Mouse (Mus musculus): ENCODE data around the gene Pakap.

Pakap gene

GRCm38 (mm10) chr4:57915216-57915965 is 347.4 kb downstream of the Pakap start:
- peak; percentile 57 for DNase-seq (ENCODE audit: low read depth)

- peak; percentile 49 for DNase-seq (ENCODE audit: low read depth)
These were observed 348.3 kb downstream of the Pakap start, which contains the start of gene D630039A03Rik for GRCm38 (mm10) chr4:57916201-57916661. D630039A03Rik (minus strand) TSS chr4:57916297.

- DNase-seq (ENCODE audit: low read depth): no peak
These were observed 348.7 kb downstream of the Pakap start for GRCm38 (mm10) chr4:57916711-57917110.

DNA sequence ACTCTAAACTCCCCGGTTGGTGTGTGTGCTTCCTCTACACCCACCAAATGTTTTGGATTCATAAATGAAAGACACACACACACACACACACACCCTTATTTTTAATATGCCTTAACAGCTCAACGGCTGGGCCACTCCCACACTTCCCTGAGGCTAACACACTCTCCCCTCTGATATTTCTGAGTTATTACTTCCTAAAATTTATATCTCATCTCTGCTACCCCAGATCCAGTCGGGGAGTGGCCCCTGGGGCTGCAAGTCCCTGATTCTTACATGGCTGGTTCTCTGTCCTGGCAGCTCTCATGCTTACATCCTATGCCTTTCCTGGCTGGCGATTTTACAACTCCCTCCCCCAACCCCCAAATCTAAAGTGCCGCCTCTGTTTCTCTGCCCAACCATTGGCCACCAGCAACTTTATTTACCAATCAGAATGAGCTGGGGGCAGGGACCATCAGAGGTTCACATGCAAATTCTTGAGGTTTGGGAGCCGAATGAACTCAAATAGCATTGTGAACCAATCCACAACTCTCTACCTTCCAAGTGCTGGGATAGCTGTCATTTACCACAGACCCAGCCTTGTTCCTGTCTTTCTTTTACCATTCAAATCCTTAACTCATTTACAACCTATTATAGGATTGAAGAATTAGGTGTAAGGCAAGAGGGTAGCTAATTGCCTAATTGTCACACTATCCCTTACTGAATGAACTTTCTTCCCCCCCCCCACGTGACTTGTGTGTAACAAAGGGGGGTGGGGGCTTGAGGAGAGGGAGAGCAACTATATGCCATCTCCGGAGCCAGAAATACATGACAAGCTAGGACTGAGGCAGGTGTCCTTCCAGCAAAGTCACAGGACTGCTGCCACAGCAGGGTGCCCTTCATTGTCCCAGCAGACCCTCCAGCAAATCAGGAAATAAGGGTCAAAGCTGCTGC is 351.8 kb downstream of the Pakap start:
- DNase-seq (ENCODE audit: low read depth): no peak

- DNase-seq (ENCODE audit: low read depth): no peak
These were observed 352.5 kb downstream of the Pakap start for GRCm38 (mm10) chr4:57920522-57920921.

- DNase-seq (ENCODE audit: low read depth): no peak
These were observed 354.2 kb downstream of the Pakap start for GRCm38 (mm10) chr4:57922171-57922570.

DNA sequence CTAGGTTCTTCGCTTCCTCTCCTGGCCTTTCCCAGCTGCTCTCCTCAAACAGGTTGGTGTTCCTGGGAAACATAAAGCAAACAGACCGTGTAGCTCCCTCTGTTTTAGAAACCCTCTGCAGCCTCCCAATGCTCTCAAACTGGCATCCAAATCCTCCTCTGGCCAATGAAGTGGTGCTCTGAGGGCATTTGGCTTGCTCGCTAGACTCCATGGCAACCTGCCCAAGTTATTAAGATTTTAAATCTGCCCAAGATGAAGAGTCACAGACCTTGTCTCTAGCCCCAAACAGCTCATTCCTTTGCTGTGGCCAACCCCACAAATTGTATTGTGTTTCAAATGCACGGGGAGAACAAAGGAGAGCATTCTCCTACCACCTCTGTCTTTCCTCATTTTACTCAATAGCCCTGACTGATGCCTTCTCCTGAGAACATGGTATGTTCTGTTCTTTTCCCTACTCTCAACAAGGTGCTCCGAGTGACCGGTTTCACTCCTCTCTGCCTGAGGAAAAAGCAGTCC is 356.6 kb downstream of the Pakap start:
- DNase-seq (ENCODE audit: low read depth): no peak

DNA sequence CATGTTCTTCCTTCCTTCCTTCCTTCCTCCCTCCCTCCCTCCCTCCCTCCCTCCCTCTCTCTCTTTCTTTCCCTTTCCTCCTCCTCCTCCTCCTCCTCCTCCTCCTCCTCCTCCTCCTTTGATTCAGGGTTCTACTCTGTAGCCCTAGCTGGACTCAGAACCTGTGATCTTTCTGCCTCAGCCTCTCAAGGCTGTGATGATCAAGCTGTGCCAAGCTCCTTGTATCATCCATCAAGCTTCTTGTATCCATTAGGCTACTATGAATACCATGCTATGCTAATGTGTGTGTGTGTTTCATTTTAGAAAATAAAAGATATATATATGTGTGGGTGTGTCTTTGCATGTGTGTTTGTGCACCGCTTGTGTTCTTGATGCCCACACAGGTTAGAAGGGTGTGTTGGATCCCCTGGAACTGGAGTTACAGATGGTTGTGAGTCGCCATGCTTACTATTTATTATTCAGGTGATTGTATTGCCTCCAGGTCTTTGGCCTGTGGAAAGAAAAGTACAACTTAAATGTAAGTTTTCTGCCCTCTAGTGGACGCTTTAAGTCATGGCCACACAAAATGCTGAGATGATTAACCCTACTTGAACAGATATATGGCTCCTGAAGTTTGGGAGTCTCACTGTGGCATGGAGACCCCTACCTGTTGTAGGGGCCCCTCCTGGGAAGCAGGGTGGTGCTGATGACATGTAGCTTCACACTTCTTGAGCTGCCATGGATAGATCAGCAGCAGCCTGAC is 359.7 kb downstream of the Pakap start:
- peak; percentile 66 for DNase-seq (ENCODE audit: low read depth)

DNA sequence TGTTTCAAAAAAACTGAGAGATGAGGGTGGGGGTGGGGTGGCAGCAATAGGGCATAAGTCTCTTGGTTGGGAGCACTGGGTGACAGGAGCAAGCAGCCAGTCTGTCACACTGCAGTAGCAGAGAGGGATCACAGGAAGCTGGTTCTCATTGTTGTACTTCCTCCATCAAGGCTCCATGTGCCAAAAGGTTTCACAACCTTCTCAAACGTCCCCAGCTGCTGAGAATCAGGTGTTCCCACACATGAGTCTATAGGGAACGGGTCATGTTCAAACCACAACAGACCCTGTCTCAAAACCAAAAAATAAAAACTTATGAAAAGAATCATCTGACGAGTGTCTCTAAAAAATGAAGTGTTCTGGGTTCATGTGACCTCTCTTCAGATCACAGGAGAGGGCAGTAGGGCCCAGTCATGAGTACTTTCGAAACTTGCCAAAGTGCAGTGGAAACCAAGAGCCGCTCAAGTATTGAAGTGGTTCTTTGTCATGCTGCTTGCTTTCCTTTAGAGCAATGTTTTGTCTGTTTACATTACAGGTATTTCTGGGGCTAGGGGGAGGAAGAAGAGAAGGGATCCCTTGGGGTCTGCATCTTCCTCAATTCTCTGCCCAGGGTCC is 362.7 kb downstream of the Pakap start:
- DNase-seq (ENCODE audit: low read depth): no peak

DNA sequence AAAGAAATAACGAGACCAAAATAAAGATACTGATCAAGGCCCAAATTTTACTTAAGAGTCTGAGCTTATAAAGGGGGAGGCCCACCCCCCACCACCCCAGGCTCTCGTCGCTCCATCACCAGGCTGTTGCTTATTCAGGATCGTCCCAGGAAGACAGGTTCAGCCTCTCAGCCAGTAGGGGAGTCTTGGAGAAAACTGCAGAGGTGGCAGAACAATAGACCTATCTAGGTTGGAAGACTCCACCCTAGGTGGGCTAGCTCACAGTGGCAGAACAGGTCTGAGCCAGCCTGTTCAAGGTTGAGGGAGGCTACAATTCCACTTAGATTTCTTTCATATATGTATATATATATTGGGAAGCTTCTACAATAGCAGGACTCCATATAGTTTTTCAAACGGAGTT is 366.2 kb downstream of the Pakap start:
- no peak for DNase-seq (ENCODE audit: low read depth)

DNA sequence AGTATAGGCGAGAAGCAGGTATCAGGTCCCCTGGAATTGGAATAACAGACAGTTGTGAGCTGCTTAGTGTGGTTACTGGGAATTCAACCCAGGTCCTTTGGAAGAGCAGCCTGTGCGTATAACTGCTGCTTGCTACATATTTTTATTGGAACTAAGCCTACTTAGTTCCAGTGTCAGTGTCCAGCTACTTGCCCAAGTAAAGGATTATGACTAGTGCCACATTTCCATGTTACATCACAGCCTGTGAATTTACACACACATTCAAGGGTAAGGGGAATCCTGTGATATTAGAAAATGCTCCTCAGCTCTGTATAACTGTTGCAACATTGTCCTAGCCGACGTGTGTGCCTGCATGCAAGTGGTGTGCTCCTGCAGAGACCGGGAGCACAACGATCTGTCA is 369.3 kb downstream of the Pakap start:
- no peak for DNase-seq (ENCODE audit: low read depth)

DNA sequence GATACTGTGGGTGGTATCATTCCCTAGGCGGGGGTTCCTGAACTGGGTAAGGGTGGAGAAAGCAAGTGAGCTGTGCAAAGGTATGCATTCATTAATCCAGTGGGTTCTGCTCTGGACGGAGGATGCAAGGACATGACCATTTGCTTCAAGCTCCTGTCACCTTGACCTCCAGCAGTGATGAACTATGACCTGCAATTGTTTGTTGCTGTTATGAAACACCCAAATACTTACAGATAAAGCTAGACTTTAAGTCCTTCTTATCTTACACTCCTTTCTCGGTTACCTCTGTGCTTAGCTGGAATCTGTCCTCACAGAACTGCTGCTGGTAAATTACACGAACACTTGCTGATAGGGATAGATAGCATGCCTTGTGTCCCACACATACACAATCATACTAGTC is 372.7 kb downstream of the Pakap start:
- DNase-seq (ENCODE audit: low read depth): no peak

DNA sequence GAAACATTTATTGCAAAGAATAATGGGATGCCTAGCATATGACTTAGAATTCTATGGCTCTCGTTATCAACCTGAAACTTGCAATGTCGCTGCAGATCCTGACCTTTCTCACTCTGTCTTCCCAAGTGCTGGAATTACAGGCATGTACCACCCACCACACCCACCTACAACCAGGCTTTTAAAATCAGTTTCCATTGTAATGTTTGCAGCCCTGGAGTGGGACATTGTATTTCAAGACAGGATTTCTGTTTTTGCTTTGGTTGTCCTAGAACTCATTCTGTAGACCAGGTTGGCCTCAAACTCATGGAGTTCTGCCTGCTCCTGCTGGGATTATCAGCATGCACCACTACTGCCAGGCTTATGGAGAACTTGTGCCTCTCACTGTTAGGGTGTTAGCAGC is 374.9 kb downstream of the Pakap start:
- no peak for DNase-seq (ENCODE audit: low read depth)

Data from induced T-regulatory cell, adult 2 months (primary cell).